Mouse (Mus musculus) neural tube, embryonic 11.5 days (tissue): ENCODE data around the gene Tle6. TPM values are rescaled to one million over a fixed set of nuclear protein-coding genes. Genes with fewer than 3 reads are reported as not detected.
"Not testable (repeated sequence)": the region's sequence is repeated elsewhere in the genome, so short reads cannot be mapped to it uniquely, and the experiment has no call there.

ENCODE experiments used
- ATAC-seq: fragments of 200-750 bp; cut with Nextera tagmentation; 2 replicates; pipeline ENCODE4 v1.8.0; 2017; ENCODE audit warnings: moderate number of reproducible peaks, mild to moderate bottlenecking, moderate TSS enrichment, moderate library complexity; ENCODE audit not compliant: insufficient read depth, low FRiP score, low TSS enrichment
- DNase-seq: peaks from one replicate; pipeline ENCODE4 v3.0.0-alpha.2; 2015; ENCODE audit warnings: low spot score
- H3K27ac ChIP-seq: fragments of 300-500 bp; sonication (generic); 2 replicates; pipeline ENCODE4 v1.5.1; 2014; ENCODE audit warnings: low read depth, mild to moderate bottlenecking, low read length
- H3K27me3 ChIP-seq: fragments of 300-500 bp; sonication (generic); 2 replicates; pipeline ENCODE4 v1.6.1; 2014; ENCODE audit warnings: mild to moderate bottlenecking, low read length, mixed read lengths; ENCODE audit not compliant: control insufficient read depth, insufficient read depth
- H3K36me3 ChIP-seq: fragments of 300-500 bp; sonication (generic); 2 replicates; pipeline ENCODE4 v1.6.1; 2014; ENCODE audit warnings: mild to moderate bottlenecking, low read length, moderate library complexity, mixed read lengths; ENCODE audit not compliant: control insufficient read depth, insufficient read depth
- H3K4me1 ChIP-seq: fragments of 300-500 bp; sonication (generic); 2 replicates; pipeline ENCODE4 v1.6.1; 2014; ENCODE audit warnings: low read length, mixed read lengths; ENCODE audit not compliant: control insufficient read depth, insufficient read depth
- H3K4me2 ChIP-seq: fragments of 300-500 bp; sonication (generic); 2 replicates; pipeline ENCODE4 v1.6.1; 2014; ENCODE audit warnings: low read depth, mild to moderate bottlenecking, moderate library complexity
- H3K4me3 ChIP-seq: fragments of 300-500 bp; sonication (generic); 2 replicates; pipeline ENCODE4 v1.5.1; 2014; ENCODE audit warnings: low read depth, low read length
- H3K9ac ChIP-seq: fragments of 300-500 bp; sonication (generic); 2 replicates; pipeline ENCODE4 v1.6.1; 2014; ENCODE audit warnings: mild to moderate bottlenecking, low read length
- H3K9me3 ChIP-seq: fragments of 300-500 bp; sonication (generic); 2 replicates; pipeline ENCODE4 v1.6.1; 2016; ENCODE audit warnings: low read length; ENCODE audit not compliant: control insufficient read depth
- WGBS: fragments of 180-500 bp; shearing (Covaris S2); extraction: QIAGEN DNeasy Blood & Tissue Kit; methylation state at CpG from one replicate; pipeline ENCODE4 v1.1.7; 2014; 5-methylcytosine and 5-hydroxymethylcytosine counted together
- polyA plus RNA-seq: library from polyadenylated mRNA; unstranded; fragments of >200 nt; fragmentation: Nextera tagmentation; extraction: Ambion mirVana; gene quantifications from 2 replicates; pipeline ENCODE4 v1.2.1, GENCODE M21; 2014

Gene Tle6
- 6.4 and 7.0 TPM in 2 replicates for polyA plus RNA-seq

DNA sequence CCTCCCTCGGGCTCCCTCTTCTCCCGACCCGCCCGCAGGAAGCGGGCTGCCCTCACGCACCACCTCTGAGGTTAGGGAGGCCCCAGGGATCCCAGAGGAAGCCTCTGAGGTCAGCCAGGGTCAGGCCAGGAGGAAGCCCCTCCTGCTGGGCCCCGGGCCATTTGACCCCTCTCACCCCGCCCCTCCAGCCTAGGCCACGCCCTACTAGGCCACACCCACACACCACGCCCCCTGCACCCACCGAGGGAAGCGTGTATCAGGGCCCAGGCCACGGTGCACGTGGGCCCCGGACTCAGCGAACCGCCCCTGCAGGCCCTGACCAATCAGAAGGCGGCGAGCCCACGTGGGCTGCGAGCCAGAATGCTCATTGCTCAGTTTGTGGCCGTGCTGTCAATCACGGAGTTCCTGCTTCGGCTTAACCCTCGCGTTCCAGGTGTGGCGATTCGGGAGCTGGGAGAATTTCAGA is at the start of gene Tle6:
Tle6 (minus strand) TSS at position 336 of the 466 bp plus-strand sequence.
- Histone ChIP-seq H3K27me3 (peaks cover 17% of the 10 kb centered on the region), H3K4me3 (0 out of 2 replicates have a peak within 1 kb of the TSS, but pooled peaks have one; percentile 15), H3K4me1 (peaks cover 31% of the 10 kb centered on the region), H3K4me2 (peak within 1 kb of the TSS; percentile 32), H3K36me3 (no peaks in the 10 kb centered on the region), H3K27ac (no peak within 1 kb of the TSS), H3K9me3 (no peaks in the 10 kb centered on the region), H3K9ac (no peak within 1 kb of the TSS)
- peak; percentile 98 for DNase-seq
- 0% methylated on average over 28 of the region's 28 CpGs for WGBS
- ATAC-seq: peak; percentile 85

DNA sequence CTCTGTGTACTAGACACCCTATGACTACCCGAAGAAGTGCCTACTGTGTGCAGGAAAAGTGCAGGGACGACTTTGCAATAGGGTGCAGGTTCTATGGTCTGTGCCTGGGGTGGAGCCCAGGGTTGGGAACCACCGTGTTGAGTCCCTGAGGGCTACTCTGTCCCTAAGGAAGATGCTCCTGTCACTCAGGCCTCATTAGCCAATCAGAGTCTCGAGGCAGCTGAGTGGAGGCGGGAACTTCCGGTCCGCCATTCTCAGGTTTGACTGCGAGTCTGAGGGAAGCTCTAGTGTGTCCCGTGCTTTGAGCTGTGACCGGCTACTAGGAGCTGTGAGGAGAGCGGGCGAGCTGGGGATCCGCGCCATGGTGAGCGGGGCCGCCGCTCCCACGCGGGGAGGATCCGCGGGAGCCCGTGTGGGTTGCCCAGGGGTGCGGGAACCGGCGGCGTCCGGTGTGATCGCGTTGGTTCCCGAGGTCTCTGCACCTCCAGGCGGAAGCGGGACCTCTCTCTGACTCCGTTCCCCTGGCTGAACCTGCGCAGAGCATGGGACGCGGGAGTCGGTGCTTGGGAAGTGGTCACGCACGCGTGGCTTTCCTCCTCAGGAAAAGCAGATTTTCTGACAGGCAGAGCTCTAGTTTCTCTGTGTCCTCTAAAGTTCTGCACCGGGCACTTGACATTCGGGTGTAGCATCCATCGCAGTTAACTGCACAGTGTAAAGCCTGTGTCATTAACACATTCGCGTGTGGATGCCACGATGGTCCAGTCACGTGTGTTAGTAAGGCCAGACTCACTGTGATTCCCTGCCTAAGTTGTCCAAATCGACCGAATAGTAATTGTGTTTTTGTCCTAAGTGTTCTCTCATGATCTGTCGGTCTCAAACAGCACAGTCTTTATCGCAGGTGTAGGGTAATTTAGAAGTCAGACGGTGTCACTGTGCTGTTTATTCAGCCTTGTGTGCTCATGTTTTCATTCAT is 48.2 kb upstream of the Tle6 start, which contains the start of gene Gm10778:
Gm10778 (plus strand) TSS at position 257 of the 973 bp plus-strand sequence.
- H3K9me3 ChIP-seq, H3K27me3 ChIP-seq, H3K36me3 ChIP-seq, H3K27ac ChIP-seq, H3K4me1 ChIP-seq: not testable (repeated sequence)
- ATAC-seq: peak; percentile 99
- 4% methylated on average over 34 of the region's 52 CpGs for WGBS
- peak; percentile 90 for DNase-seq
- Histone ChIP-seq H3K4me3 (peak within 1 kb of the TSS; percentile 47), H3K9ac (peak within 1 kb of the TSS; percentile 65), H3K4me2 (peak within 1 kb of the TSS; percentile 42)

DNA sequence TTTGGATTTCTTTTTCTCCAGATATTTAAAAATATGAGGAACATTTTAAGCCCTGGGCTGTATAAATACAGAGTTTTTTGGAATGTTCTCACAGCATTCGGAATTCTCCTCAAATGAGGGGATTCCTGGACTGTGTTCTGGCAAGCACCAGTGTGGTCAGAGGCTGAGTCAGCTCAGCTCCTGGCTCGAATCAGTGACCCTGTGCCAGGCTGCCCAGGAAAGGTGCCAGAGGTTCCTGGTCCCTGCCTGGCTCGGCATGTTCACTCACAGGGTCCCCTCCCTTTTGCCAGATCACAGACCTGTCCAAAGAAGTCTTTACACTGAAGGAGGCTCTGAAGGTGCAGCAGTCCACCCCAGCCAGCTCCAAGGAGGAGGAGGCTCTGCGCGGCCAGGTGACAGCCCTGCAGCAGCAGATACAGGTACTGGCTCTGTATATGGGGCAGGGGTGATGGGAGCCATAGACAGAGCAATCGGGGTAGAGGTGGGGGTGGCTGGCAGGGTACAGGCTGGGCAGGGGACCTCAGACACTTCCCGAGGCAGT is 45.2 kb upstream of the Tle6 start:
- no peak for DNase-seq
- WGBS: 82% methylated on average over 7 of the region's 7 CpGs

DNA sequence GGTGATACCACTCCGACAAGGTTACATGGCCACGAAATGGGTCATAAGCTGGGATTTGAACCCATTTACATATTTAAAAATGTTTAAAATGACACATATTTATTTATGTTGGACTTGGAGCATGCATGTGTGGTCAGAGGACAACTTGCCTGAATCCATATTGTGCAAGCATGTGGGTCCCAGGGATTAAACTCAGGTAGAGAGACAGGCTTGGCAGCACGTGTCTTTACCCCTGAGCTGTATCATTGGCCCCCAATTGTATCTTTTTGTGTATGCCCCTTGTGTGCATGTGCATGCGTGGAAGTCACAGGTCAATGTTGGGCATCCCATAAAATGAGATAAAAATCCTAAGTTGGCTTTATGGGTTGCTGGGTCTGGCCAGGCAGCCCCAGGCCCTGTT is 44.5 kb upstream of the Tle6 start:
- Histone ChIP-seq H3K9me3 (no peaks in the 10 kb centered on the region), H3K4me3 (no peak overlapping the region), H3K36me3 (no peaks in the 10 kb centered on the region), H3K27me3 (no peaks in the 10 kb centered on the region), H3K9ac (no peak overlapping the region), H3K4me1 (peaks cover 9% of the 10 kb centered on the region; the same call in 1 of the 2 replicates), H3K27ac (no peak overlapping the region), H3K4me2 (no peak overlapping the region)
- ATAC-seq (no peak), DNase-seq (no peak)
- 88% methylated on average over 4 of the region's 4 CpGs for WGBS

More for the DNA sequence above, 45.2 kb upstream of the Tle6 start:
- no peak overlapping the region for H3K9ac ChIP-seq
- no peak overlapping the region for H3K4me2 ChIP-seq
- no peak for ATAC-seq
- no peak overlapping the region for H3K27ac ChIP-seq
- H3K9me3 ChIP-seq: no peaks in the 10 kb centered on the region
- no peak overlapping the region for H3K4me3 ChIP-seq
- peaks cover 9% of the 10 kb centered on the region; the same call in 1 of the 2 replicates for H3K4me1 ChIP-seq
- no peaks in the 10 kb centered on the region for H3K27me3 ChIP-seq
- H3K36me3 ChIP-seq: no peaks in the 10 kb centered on the region

DNA sequence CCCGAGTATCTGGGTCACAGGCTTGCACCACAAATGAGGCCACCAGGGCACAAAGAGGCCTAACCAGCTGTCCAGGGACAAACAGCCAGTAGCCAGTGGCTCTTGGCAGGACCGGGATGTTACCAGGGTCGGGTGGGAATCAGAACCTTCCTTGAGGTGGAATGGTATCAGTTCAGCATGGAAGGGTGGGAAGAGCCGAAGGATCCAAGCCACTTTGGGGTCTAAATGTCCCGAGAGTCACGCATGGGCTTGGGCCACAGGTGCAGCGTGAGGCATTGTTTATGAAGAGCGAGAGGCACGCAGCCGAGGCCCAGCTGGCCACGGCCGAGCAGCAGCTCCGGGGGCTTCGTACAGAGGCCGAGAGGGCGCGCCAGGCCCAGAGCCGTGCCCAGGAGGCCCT is 43.8 kb upstream of the Tle6 start:
- Histone ChIP-seq H3K4me1 (peaks cover 9% of the 10 kb centered on the region; the same call in 1 of the 2 replicates), H3K27me3 (no peaks in the 10 kb centered on the region), H3K9ac (no peak overlapping the region), H3K9me3 (no peaks in the 10 kb centered on the region), H3K4me3 (no peak overlapping the region), H3K4me2 (no peak overlapping the region), H3K36me3 (no peaks in the 10 kb centered on the region), H3K27ac (no peak overlapping the region)
- DNase-seq (no peak), ATAC-seq (no peak)
- WGBS: 90% methylated on average over 18 of the region's 18 CpGs

DNA sequence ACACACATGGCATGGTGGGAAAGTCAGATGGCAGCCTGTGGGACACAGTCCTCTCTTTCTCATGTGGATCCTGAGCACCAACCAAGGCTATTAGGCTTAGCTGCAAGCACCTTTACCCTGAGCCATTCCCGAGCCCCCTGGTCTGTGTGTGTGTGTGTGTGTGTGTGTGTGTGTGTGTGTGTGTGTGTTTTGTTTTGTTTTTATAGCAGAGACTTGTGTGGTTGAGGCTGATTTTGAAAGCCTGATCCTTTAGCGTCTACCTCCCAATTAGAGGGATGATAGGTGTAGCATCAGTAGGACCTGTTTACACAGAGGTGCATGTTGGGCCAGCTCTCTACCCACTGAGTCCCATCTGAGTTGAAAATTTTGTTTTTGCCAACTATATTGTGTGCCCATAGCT is 43.3 kb upstream of the Tle6 start:
- no peak for DNase-seq
- Histone ChIP-seq H3K9ac (peak overlapping the region; percentile 93), H3K27ac (no peak overlapping the region), H3K4me2 (peak overlapping the region; percentile 87), H3K9me3 (no peaks in the 10 kb centered on the region), H3K4me1 (peaks cover 9% of the 10 kb centered on the region; the same call in 1 of the 2 replicates), H3K27me3 (no peaks in the 10 kb centered on the region), H3K36me3 (no peaks in the 10 kb centered on the region), H3K4me3 (peak overlapping the region; percentile 69)
- 47% methylated on average over 2 of the region's 2 CpGs for WGBS
- ATAC-seq: 0 out of 2 replicates have a peak, but pooled peaks have one; percentile 9

DNA sequence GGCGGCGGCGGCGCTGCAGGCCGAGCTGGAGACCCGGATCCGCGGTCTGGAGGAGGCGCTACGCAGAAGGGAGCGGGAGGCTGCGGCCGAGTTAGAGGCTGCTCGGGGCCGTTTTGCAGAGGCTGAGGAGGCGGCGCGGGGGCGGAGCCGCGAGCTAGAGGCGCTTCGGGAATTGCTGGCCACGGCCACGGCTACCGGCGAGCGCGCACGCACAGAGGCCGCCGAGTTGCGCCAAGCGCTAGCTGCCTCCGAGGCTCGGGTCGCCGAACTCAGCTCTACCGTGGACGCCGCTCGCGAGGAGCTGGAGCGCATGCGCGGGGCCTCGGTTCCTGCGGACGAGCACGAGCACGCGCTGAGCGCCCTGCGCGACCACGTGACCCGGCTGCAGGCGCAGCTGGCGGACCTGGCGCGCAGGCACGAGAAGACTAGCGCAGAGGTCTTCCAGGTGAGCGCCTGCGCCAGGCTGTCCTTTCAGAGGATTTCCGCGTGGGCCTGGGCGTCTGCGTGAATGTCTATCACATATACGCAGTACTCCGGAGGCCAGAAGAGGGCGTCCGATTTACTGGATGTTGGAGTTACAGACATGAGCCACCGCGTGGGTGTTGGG is 42.7 kb upstream of the Tle6 start:
- Histone ChIP-seq H3K9me3 (no peaks in the 10 kb centered on the region), H3K4me1 (peaks cover 9% of the 10 kb centered on the region; the same call in 1 of the 2 replicates), H3K4me3 (peak overlapping the region; percentile 69), H3K9ac (peak overlapping the region; percentile 93), H3K27me3 (no peaks in the 10 kb centered on the region), H3K27ac (peak overlapping the region; percentile 95), H3K36me3 (no peaks in the 10 kb centered on the region), H3K4me2 (peak overlapping the region; percentile 87)
- DNase-seq (peak; percentile 95), ATAC-seq (peak; percentile 87)
- under 1% methylated on average over 75 of the region's 75 CpGs for WGBS

DNA sequence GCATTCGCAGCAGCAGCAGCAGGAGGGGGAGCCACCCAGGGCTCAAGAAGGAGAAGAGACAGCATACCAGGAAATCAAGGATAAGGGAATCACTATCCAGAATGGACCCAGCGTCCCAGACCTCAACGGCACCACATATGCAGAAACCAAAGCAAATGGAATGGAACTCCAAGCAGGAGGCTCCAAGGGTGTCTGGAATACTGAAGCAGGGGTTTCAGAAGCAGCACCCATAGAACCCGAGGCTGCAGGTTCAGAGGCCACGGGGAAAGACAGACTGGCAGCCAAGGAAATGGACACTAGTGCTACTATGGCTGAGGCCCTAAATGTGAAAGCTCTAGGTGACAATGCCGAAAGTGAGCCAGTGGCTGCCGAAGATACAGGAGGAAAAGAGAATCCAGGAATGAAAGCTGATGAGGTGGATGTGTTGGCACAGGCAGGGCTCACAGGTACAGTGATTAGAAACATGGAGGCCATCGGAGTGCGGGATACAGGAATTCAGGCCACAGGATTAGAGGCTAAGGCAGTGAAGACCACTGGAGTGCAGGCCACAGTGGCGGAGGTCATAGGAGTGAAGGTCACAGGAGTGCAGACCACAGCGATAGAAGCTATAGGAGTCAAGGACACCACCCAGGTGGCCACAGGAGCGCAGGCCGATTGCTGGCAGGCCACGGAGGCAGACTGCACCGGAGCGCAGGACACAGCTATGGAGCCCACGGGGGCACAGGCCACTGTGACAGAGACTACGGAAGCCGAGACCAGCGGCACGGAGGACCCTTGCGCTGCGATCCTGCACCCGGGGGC is 42.0 kb upstream of the Tle6 start:
- DNase-seq (no peak), ATAC-seq (peak; percentile 46; the same call in 1 of the 2 replicates)
- Histone ChIP-seq H3K36me3 (no peaks in the 10 kb centered on the region), H3K9me3 (no peaks in the 10 kb centered on the region), H3K4me2 (peak overlapping the region; percentile 87), H3K4me1 (peaks cover 9% of the 10 kb centered on the region; the same call in 1 of the 2 replicates), H3K9ac (peak overlapping the region; percentile 93), H3K4me3 (peak overlapping the region; percentile 69), H3K27ac (peak overlapping the region; percentile 95), H3K27me3 (no peaks in the 10 kb centered on the region)
- 21% methylated on average over 24 of the region's 24 CpGs for WGBS
